Mouse (Mus musculus): ENCODE data around the gene Trmt13.

Trmt13 gene

GRCm38 (mm10) chr3:116542070-116542469 is 72.3 kb downstream of the Trmt13 start:
- DNase-seq = no peak

- no peak for DNase-seq
Observed at GRCm38 (mm10) chr3:116537200-116537573, 77.2 kb downstream of the Trmt13 start.

GRCm38 (mm10) chr3:116536428-116537199 is 77.8 kb downstream of the Trmt13 start:
- DNase-seq = no peak

Measured in cerebellum, adult 8-10 months (tissue).